Mouse (Mus musculus) spleen, adult 2 months (tissue): Measurements from ENCODE around the gene Itga2b.

Experiments
- CTCF ChIP-seq: fragments of 200-500 bp; IDR thresholded peaks from 2 replicates; pipeline ENCODE4 v1.5.1; 2011; ENCODE audit warnings: mild to moderate bottlenecking, inconsistent platforms; ENCODE audit not compliant: insufficient read depth, insufficient read length, insufficient replicate concordance; ENCODE audit errors: extremely low read depth
- POLR2A ChIP-seq: fragments of 200-500 bp; IDR thresholded peaks from 2 replicates; pipeline ENCODE4 v1.6.1; 2011; ENCODE audit warnings: low read depth, low read length, inconsistent platforms

- TF ChIP-seq POLR2A = no peak
- TF ChIP-seq CTCF = no peak
Observed at GRCm38 (mm10) chr11:102433866-102434265, 36.1 kb downstream of the Itga2b start.
